Mouse (Mus musculus) heart, postnatal 0 days (tissue): ENCODE measurements around the gene Olfr1380. TPM values are rescaled to one million over a fixed set of nuclear protein-coding genes. Genes with fewer than 3 reads are reported as not detected.
A peak's percentile ranks its signal among the peaks of the same experiment; 100 is the strongest.
"Not testable (repeated sequence)": the region's sequence is repeated elsewhere in the genome, so short reads cannot be mapped to it uniquely, and the experiment has no call there.

Experiments used
- ATAC-seq: fragments of 200-750 bp; cut with Nextera tagmentation; 2 replicates; pipeline ENCODE4 v1.8.0; 2017; ENCODE audit warnings: low read depth, moderate number of reproducible peaks, moderate library complexity; ENCODE audit not compliant: insufficient read depth
- DNase-seq: peaks from one replicate; pipeline ENCODE4 v3.0.0-alpha.2; 2016; ENCODE audit warnings: low spot score
- H3K27ac ChIP-seq: fragments of 300-500 bp; sonication (generic); 2 replicates; pipeline ENCODE4 v1.5.1; 2014; ENCODE audit warnings: low read depth, mild to moderate bottlenecking
- H3K27me3 ChIP-seq: fragments of 300-500 bp; sonication (generic); 2 replicates; pipeline ENCODE4 v1.6.1; 2014; ENCODE audit warnings: low read length, mixed read lengths; ENCODE audit not compliant: control insufficient read depth, insufficient read depth
- H3K36me3 ChIP-seq: fragments of 300-500 bp; sonication (generic); replicated peaks from 2 replicates; pipeline ENCODE4 v1.6.1; 2014; ENCODE audit warnings: low read length, mixed read lengths; ENCODE audit not compliant: control insufficient read depth, insufficient read depth
- H3K4me1 ChIP-seq: fragments of 300-500 bp; sonication (generic); 2 replicates; pipeline ENCODE4 v1.6.1; 2014; ENCODE audit warnings: antibody characterized with exemption; ENCODE audit not compliant: control insufficient read depth, insufficient read depth
- H3K4me2 ChIP-seq: fragments of 300-500 bp; sonication (generic); 2 replicates; pipeline ENCODE4 v1.6.1; 2014; ENCODE audit warnings: low read depth, mild to moderate bottlenecking, low read length, moderate library complexity
- H3K4me3 ChIP-seq: fragments of 300-500 bp; sonication (generic); 2 replicates; pipeline ENCODE4 v1.5.1; 2014; ENCODE audit warnings: low read depth, low read length
- H3K9ac ChIP-seq: fragments of 300-500 bp; sonication (generic); replicated peaks from 2 replicates; pipeline ENCODE4 v1.6.1; 2014; ENCODE audit warnings: low read depth, low read length, mixed read lengths
- H3K9me3 ChIP-seq: fragments of 300-500 bp; sonication (generic); replicated peaks from 2 replicates; pipeline ENCODE4 v1.6.1; 2016; ENCODE audit warnings: low read length; ENCODE audit not compliant: control insufficient read depth
- CTCF ChIP-seq: IDR thresholded peaks from 2 replicates; pipeline ENCODE4 v1.5.1; 2016; ENCODE audit warnings: antibody characterized with exemption, control low read depth, low read depth
- EP300 ChIP-seq: IDR thresholded peaks from 2 replicates; pipeline ENCODE4 v1.6.1; 2016; ENCODE audit warnings: antibody characterized with exemption, low read depth
- WGBS: fragments of 180-500 bp; shearing (Covaris S2); extraction: QIAGEN DNeasy Blood & Tissue Kit; methylation state at CpG from one replicate; pipeline ENCODE4 v1.1.7; 2014; 5-methylcytosine and 5-hydroxymethylcytosine counted together
- polyA plus RNA-seq: library from polyadenylated mRNA; unstranded; fragments of >200 nt; fragmentation: Nextera tagmentation; extraction: Ambion mirVana; gene quantifications from 2 replicates; pipeline ENCODE4 v1.2.1, GENCODE M21; 2015
- total RNA-seq: library from RNA; depleted of rRNA; stranded (reverse); fragments of >200 nt; gene quantifications from 2 replicates; pipeline ENCODE4 v1.2.3, GENCODE M21; 2014; ENCODE audit warnings: low replicate concordance; rRNA removed

Olfr1380 gene
- total RNA-seq (not detected in 2 replicates), polyA plus RNA-seq (not detected in 2 replicates)

DNA sequence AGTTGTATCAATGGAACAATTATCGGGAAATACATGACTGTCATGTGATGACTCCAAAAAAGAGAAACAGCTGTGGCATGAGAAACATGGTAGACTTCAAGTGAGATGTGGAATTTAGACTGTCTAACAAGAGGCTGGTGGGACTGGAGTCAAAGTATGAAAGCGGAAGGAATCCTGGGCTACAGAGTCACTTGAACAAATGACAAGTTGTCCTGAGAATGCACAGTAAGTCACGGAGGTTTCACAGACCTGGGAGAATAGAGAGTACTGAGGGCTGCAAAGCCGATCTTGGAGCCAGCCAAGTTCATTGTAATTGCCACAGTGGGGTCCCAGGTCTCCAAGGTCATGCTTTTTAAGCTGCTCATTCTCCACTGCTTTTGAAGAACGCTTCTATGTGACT lies at the start of gene Olfr1380:
Olfr1380 (plus strand) TSS at position 301 of the 400 bp plus-strand sequence.
- H3K4me3 ChIP-seq, H3K36me3 ChIP-seq, H3K27ac ChIP-seq, H3K4me2 ChIP-seq, H3K9ac ChIP-seq, H3K27me3 ChIP-seq, H3K4me1 ChIP-seq, DNase-seq, ATAC-seq, H3K9me3 ChIP-seq: not testable (repeated sequence)
- 66% methylated on average over 5 of the region's 5 CpGs for WGBS

- no peaks in the 10 kb centered on the region for H3K9me3 ChIP-seq
- no peak overlapping the region for H3K4me3 ChIP-seq
- ATAC-seq (no peak), DNase-seq (no peak)
- H3K27me3 ChIP-seq = no peaks in the 10 kb centered on the region
- no peak for TF ChIP-seq CTCF
- TF ChIP-seq EP300 = no peak
- H3K27ac ChIP-seq = no peak overlapping the region
- 48% methylated on average over 5 of the region's 5 CpGs for WGBS
- H3K36me3 ChIP-seq = no peaks in the 10 kb centered on the region
- no peak overlapping the region for H3K9ac ChIP-seq
- no peaks in the 10 kb centered on the region for H3K4me1 ChIP-seq
- H3K4me2 ChIP-seq = no peak overlapping the region
These were observed 38.6 kb upstream of the Olfr1380 start for GRCm38 (mm10) chr11:49518086-49518485.

GRCm38 (mm10) chr11:49519348-49519747 lies 37.3 kb upstream of the Olfr1380 start, which contains the start of gene Olfr1383:
Olfr1383 (plus strand) TSS chr11:49519648.
- Histone ChIP-seq H3K9ac (no peak within 1 kb of the TSS), H3K27ac (no peak within 1 kb of the TSS)

GRCm38 (mm10) chr11:49527947-49528346 lies 28.7 kb upstream of the Olfr1380 start, which contains the start of gene Olfr1382:
Olfr1382 (plus strand) TSS chr11:49528247.
- 64% methylated on average over 3 of the region's 3 CpGs for WGBS
- Histone ChIP-seq H3K9me3 (no peaks in the 10 kb centered on the region), H3K36me3 (no peaks in the 10 kb centered on the region), H3K4me2 (no peak within 1 kb of the TSS), H3K27me3 (no peaks in the 10 kb centered on the region), H3K4me3 (no peak within 1 kb of the TSS), H3K9ac (no peak within 1 kb of the TSS), H3K4me1 (no peaks in the 10 kb centered on the region), H3K27ac (no peak within 1 kb of the TSS)
- DNase-seq (no peak), ATAC-seq (no peak)
- TF ChIP-seq EP300 (no peak), CTCF (no peak)

More at GRCm38 (mm10) chr11:49519348-49519747, 37.3 kb upstream of the Olfr1380 start, which contains the start of gene Olfr1383:
- no peak for DNase-seq
- Histone ChIP-seq H3K27me3 (no peaks in the 10 kb centered on the region), H3K4me1 (no peaks in the 10 kb centered on the region), H3K4me3 (no peak within 1 kb of the TSS), H3K36me3 (no peaks in the 10 kb centered on the region), H3K9me3 (no peaks in the 10 kb centered on the region), H3K4me2 (no peak within 1 kb of the TSS)
- TF ChIP-seq CTCF = no peak
- TF ChIP-seq EP300 = no peak
- no peak for ATAC-seq

- Histone ChIP-seq H3K9me3 (no peaks in the 10 kb centered on the region), H3K27me3 (no peaks in the 10 kb centered on the region), H3K4me2 (no peak overlapping the region), H3K27ac (no peak overlapping the region), H3K4me1 (no peaks in the 10 kb centered on the region), H3K4me3 (no peak overlapping the region), H3K9ac (no peak overlapping the region), H3K36me3 (no peaks in the 10 kb centered on the region)
- DNase-seq (no peak), ATAC-seq (no peak)
- TF ChIP-seq EP300 (no peak), CTCF (no peak)
These were observed 23.9 kb upstream of the Olfr1380 start for GRCm38 (mm10) chr11:49532761-49533160.

DNA sequence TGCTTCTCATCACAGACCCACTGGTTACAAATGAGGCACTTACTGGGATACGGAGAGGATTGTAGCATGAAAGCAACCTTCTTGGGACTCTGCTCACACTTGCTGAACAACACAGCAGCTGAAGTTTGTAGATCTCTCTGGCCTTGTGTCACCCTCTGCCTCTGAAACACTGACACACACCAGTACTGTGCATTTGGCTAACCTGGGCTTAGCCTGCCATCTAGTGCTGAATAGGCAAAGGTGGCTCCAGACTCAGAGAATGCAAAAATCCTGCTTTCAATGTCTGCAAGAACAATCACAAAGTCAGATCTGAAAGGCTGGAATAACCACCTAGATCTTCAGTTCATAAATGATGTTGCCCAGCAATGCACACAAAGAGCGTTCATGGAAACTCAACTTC lies 20.0 kb upstream of the Olfr1380 start:
- not testable (repeated sequence) for H3K36me3 ChIP-seq, H3K4me2 ChIP-seq, H3K27ac ChIP-seq, H3K4me1 ChIP-seq, H3K27me3 ChIP-seq, H3K9me3 ChIP-seq, DNase-seq, H3K9ac ChIP-seq, H3K4me3 ChIP-seq
- WGBS = 78% methylated on average over 2 of the region's 2 CpGs
- 0 out of 2 replicates have a peak, but pooled peaks have one; percentile 39 for ATAC-seq
- peak; percentile 44 for TF ChIP-seq CTCF

DNA sequence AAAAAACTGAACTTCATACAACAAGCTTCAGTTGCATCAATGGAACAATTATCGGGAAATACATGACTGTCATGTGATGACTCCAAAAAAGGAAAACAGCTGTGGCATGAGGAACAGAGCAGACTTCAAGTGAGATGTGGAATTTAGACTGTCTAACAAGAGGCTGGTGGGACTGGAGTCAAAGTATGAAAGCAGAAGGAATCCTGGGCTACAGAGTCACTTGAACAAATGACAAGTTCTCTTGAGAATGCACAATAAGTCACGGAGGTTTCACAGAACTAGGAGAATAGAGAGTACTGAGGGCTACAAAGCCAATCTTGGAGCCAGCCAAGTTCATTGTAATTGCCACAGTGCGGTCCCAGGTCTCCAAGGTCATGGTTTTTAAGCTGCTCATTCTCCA lies 13.5 kb upstream of the Olfr1380 start, which contains the start of gene Olfr1381:
Olfr1381 (plus strand) TSS at position 301 of the 400 bp plus-strand sequence.
- H3K9me3 ChIP-seq, DNase-seq, H3K4me3 ChIP-seq, H3K27ac ChIP-seq, ATAC-seq, H3K9ac ChIP-seq, H3K4me1 ChIP-seq, H3K4me2 ChIP-seq, H3K27me3 ChIP-seq, H3K36me3 ChIP-seq: not testable (repeated sequence)
- WGBS = 70% methylated on average over 3 of the region's 3 CpGs
